Mouse (Mus musculus) monocyte, adult 5-6 weeks (primary cell): ENCODE measurements around the gene Rpl7a. TPM values are rescaled to one million over a fixed set of nuclear protein-coding genes. Genes with fewer than 3 reads are reported as not detected.

Source experiments
- ATAC-seq: fragments of 153-309, 156-312 bp; replicated peaks from 2 replicates; pipeline ENCODE4 v1.8.0; 2017; ENCODE audit warnings: mild to moderate bottlenecking; ENCODE audit not compliant: low TSS enrichment, insufficient number of reproducible peaks, severe bottlenecking, poor library complexity, low FRiP score
- total RNA-seq: library from RNA; stranded (forward); fragments of 200-1000, 200-491, 200-594 nt; gene quantifications from 3 replicates; pipeline ENCODE4 v1.2.3, GENCODE M21; 2017

Gene Rpl7a
- total RNA-seq, 1 experiment from 2014 or later, result 1,174 TPM

- ATAC-seq, result no peak
These were observed 1.7 kb downstream of the Rpl7a start for GRCm38 (mm10) chr2:26912253-26912770.

- no peak for ATAC-seq
These were observed 3.0 kb downstream of the Rpl7a start for GRCm38 (mm10) chr2:26913416-26914147.

GRCm38 (mm10) chr2:26914148-26914941 lies 3.8 kb downstream of the Rpl7a start:
- ATAC-seq, result no peak

GRCm38 (mm10) chr2:26915927-26916728 lies 5.6 kb downstream of the Rpl7a start, which contains the start of the genes Surf2 and Surf1:
Surf2 (plus strand) TSS chr2:26916367.
Surf1 (minus strand) TSS chr2:26916530.
- ATAC-seq, result peak; percentile 88

- peak; percentile 13; the same call in 1 of the 2 replicates for ATAC-seq
These were observed 6.2 kb downstream of the Rpl7a start for GRCm38 (mm10) chr2:26916738-26917137.

- no peak for ATAC-seq
These were observed 9.1 kb downstream of the Rpl7a start for GRCm38 (mm10) chr2:26919684-26920083.

GRCm38 (mm10) chr2:26920190-26920855 lies 9.8 kb downstream of the Rpl7a start:
- no peak for ATAC-seq

- ATAC-seq, result no peak
These were observed 11.2 kb downstream of the Rpl7a start for GRCm38 (mm10) chr2:26921784-26922183.

- no peak for ATAC-seq
These were observed 17.3 kb downstream of the Rpl7a start for GRCm38 (mm10) chr2:26927745-26928476.

- peak; percentile 32; the same call in 1 of the 2 replicates for ATAC-seq
These were observed 19.8 kb downstream of the Rpl7a start for GRCm38 (mm10) chr2:26930390-26930789.

GRCm38 (mm10) chr2:26932473-26933303 lies 22.1 kb downstream of the Rpl7a start:
- no peak for ATAC-seq

- ATAC-seq, result peak; percentile 75
These were observed 22.9 kb downstream of the Rpl7a start, which contains the start of the genes Surf4 and Stkld1 for GRCm38 (mm10) chr2:26933304-26934055. Surf4 (minus strand) TSS chr2:26933928. Stkld1 (plus strand) TSS chr2:26934047.

- ATAC-seq, result no peak
These were observed 24.7 kb downstream of the Rpl7a start for GRCm38 (mm10) chr2:26935286-26935685.

- no peak for ATAC-seq
These were observed 25.9 kb downstream of the Rpl7a start for GRCm38 (mm10) chr2:26936425-26936824.

GRCm38 (mm10) chr2:26941539-26941938 lies 31.0 kb downstream of the Rpl7a start:
- peak; percentile 78 for ATAC-seq

- no peak for ATAC-seq
These were observed 32.7 kb downstream of the Rpl7a start for GRCm38 (mm10) chr2:26943253-26943652.
